Mouse (Mus musculus) testis, adult 2 months (tissue): ENCODE results near the gene Tmem132a. TPM values are rescaled to one million over a fixed set of nuclear protein-coding genes. Genes with fewer than 3 reads are reported as not detected.

Experiments used
- H3K27ac ChIP-seq: fragments of 200-500 bp; 2 replicates; pipeline ENCODE4 v1.5.1; 2012; ENCODE audit warnings: low read depth, low read length; ENCODE audit not compliant: control insufficient read depth, insufficient read depth
- H3K27me3 ChIP-seq: fragments of 200-500 bp; 2 replicates; pipeline ENCODE4 v1.6.1; 2012; ENCODE audit warnings: mild to moderate bottlenecking, low read length, moderate library complexity; ENCODE audit not compliant: control insufficient read depth, insufficient read depth
- H3K36me3 ChIP-seq: fragments of 200-500 bp; 2 replicates; pipeline ENCODE4 v1.6.1; 2012; ENCODE audit warnings: mild to moderate bottlenecking, low read length; ENCODE audit not compliant: control insufficient read depth, insufficient read depth
- H3K4me1 ChIP-seq: fragments of 200-500 bp; 2 replicates; pipeline ENCODE4 v1.6.1; 2012; ENCODE audit warnings: low read length; ENCODE audit not compliant: control insufficient read depth, insufficient read depth
- H3K4me3 ChIP-seq: fragments of 200-500 bp; 2 replicates; pipeline ENCODE4 v1.5.1; 2012; ENCODE audit warnings: low read depth, mild to moderate bottlenecking, low read length, moderate library complexity, mixed read lengths; ENCODE audit not compliant: control insufficient read depth
- CTCF ChIP-seq: fragments of 200-500 bp; IDR thresholded peaks from 2 replicates; pipeline ENCODE4 v1.5.1; 2012; ENCODE audit warnings: low read depth, mild to moderate bottlenecking, inconsistent platforms, low read length, moderate library complexity; ENCODE audit not compliant: control insufficient read depth, insufficient read depth, insufficient replicate concordance
- POLR2A ChIP-seq: fragments of 200-500 bp; IDR thresholded peaks from 2 replicates; pipeline ENCODE4 v1.6.1; 2012; ENCODE audit warnings: low read depth, mild to moderate bottlenecking, inconsistent platforms, low read length, moderate library complexity; ENCODE audit not compliant: control insufficient read depth
- polyA plus RNA-seq: library from polyadenylated mRNA; depleted of rRNA; stranded (reverse); fragments of >200 nt; gene quantifications from 2 replicates; pipeline ENCODE4 v1.2.3, GENCODE M21; 2012

Tmem132a gene
- polyA plus RNA-seq, 1 experiment = 2.6 TPM

- TF ChIP-seq CTCF = no peak
- TF ChIP-seq POLR2A = no peak
- Histone ChIP-seq H3K27ac (no peak within 1 kb of the TSS), H3K36me3 (no peaks in the 10 kb centered on the region), H3K4me3 (no peak within 1 kb of the TSS), H3K4me1 (peaks cover 9% of the 10 kb centered on the region), H3K27me3 (no peaks in the 10 kb centered on the region)
Measured at GRCm38 (mm10) chr19:10829436-10830175, 40.1 kb downstream of the Tmem132a start, which contains the start of gene Cd6. TSS of gene Cd6 (minus strand) at chr19:10830058.

GRCm38 (mm10) chr19:10828321-10828720, 41.4 kb downstream of the Tmem132a start:
- Histone ChIP-seq H3K27ac (no peak overlapping the region), H3K36me3 (no peaks in the 10 kb centered on the region), H3K27me3 (no peaks in the 10 kb centered on the region), H3K4me1 (peaks cover 9% of the 10 kb centered on the region), H3K4me3 (no peak overlapping the region)
- no peak for TF ChIP-seq POLR2A
- no peak for TF ChIP-seq CTCF

GRCm38 (mm10) chr19:10824061-10824460, 45.7 kb downstream of the Tmem132a start:
- no peaks in the 10 kb centered on the region for H3K27me3 ChIP-seq
- no peaks in the 10 kb centered on the region for H3K36me3 ChIP-seq
- peaks cover 3% of the 10 kb centered on the region for H3K4me1 ChIP-seq
- H3K4me3 ChIP-seq = no peak overlapping the region
- no peak overlapping the region for H3K27ac ChIP-seq
- TF ChIP-seq POLR2A (no peak), CTCF (no peak)

- H3K27me3 ChIP-seq = no peaks in the 10 kb centered on the region
- no peak overlapping the region for H3K4me3 ChIP-seq
- no peaks in the 10 kb centered on the region for H3K36me3 ChIP-seq
- TF ChIP-seq CTCF = no peak
- no peak for TF ChIP-seq POLR2A
- no peak overlapping the region for H3K27ac ChIP-seq
- H3K4me1 ChIP-seq = peaks cover 8% of the 10 kb centered on the region
Measured at GRCm38 (mm10) chr19:10822534-10822933, 47.2 kb downstream of the Tmem132a start.

GRCm38 (mm10) chr19:10821319-10821718, 48.4 kb downstream of the Tmem132a start:
- no peaks in the 10 kb centered on the region for H3K36me3 ChIP-seq
- H3K27ac ChIP-seq = no peak overlapping the region
- H3K4me3 ChIP-seq = no peak overlapping the region
- no peaks in the 10 kb centered on the region for H3K27me3 ChIP-seq
- H3K4me1 ChIP-seq = peaks cover 7% of the 10 kb centered on the region
- TF ChIP-seq CTCF (no peak), POLR2A (no peak)

- no peak overlapping the region for H3K4me3 ChIP-seq
- H3K27me3 ChIP-seq = no peaks in the 10 kb centered on the region
- no peaks in the 10 kb centered on the region for H3K36me3 ChIP-seq
- H3K4me1 ChIP-seq = peaks cover 7% of the 10 kb centered on the region
- no peak overlapping the region for H3K27ac ChIP-seq
- TF ChIP-seq CTCF = no peak
- no peak for TF ChIP-seq POLR2A
Measured at GRCm38 (mm10) chr19:10818217-10818946, 51.4 kb downstream of the Tmem132a start.

- no peak overlapping the region for H3K4me3 ChIP-seq
- no peak overlapping the region for H3K27ac ChIP-seq
- TF ChIP-seq POLR2A (no peak), CTCF (no peak)
Measured at GRCm38 (mm10) chr19:10816462-10816861, 53.3 kb downstream of the Tmem132a start.

More at GRCm38 (mm10) chr19:10816462-10816861, 53.3 kb downstream of the Tmem132a start:
- H3K27me3 ChIP-seq = no peaks in the 10 kb centered on the region
- no peaks in the 10 kb centered on the region for H3K36me3 ChIP-seq
- H3K4me1 ChIP-seq = peaks cover 7% of the 10 kb centered on the region
